ENCODE assay signal across 24 mouse cellular contexts in genomic region chr9:28328434-28328833, GRCm38 (mm10).
DNase-seq lines count a peak whose midpoint lies in the region; ATAC-seq lines count a peak whose summit lies in the region.
"Had no signal": no experiment of that assay in that cellular context is flagged by ENCODE, and none has a peak within 500 bp of the region (broad histone marks: within the 10 kb centered on the region; RNA-seq: fewer than 3 reads in every experiment).

No protein-coding gene starts in this region.

- no peaks in the 10 kb centered on the region for H3K36me3 ChIP-seq in hindbrain, embryonic 14.5 days (replicated peaks; ENCODE audit: control insufficient read depth, insufficient read depth)
- no peaks in the 10 kb centered on the region for H3K36me3 ChIP-seq in hindbrain, embryonic 10.5 days
- no peaks in the 10 kb centered on the region for H3K36me3 ChIP-seq in midbrain, embryonic 13.5 days
- H3K36me3 ChIP-seq in midbrain, embryonic 14.5 days (ENCODE audit: control insufficient read depth, insufficient read depth, low read length) = no peaks in the 10 kb centered on the region
- H3K36me3 ChIP-seq in neural tube, embryonic 13.5 days = no peaks in the 10 kb centered on the region
- H3K36me3 ChIP-seq: embryonic facial prominence, embryonic 10.5 days; embryonic facial prominence, embryonic 13.5 days had no signal

- H3K4me2 ChIP-seq in hindbrain, embryonic 14.5 days (replicated peaks) = no peak overlapping the region
- H3K4me2 ChIP-seq in midbrain, embryonic 13.5 days (replicated peaks) = no peak overlapping the region
- no peak overlapping the region for H3K4me2 ChIP-seq in midbrain, embryonic 14.5 days (ENCODE audit: low read length)
- H3K4me2 ChIP-seq in neural tube, embryonic 13.5 days = no peak overlapping the region
- H3K4me2 ChIP-seq: embryonic facial prominence, embryonic 13.5 days; forebrain, embryonic 13.5 days; heart, embryonic 11.5 days had no signal

- no peak overlapping the region for H3K27ac ChIP-seq in hindbrain, embryonic 14.5 days
- no peak overlapping the region for H3K27ac ChIP-seq in hindbrain, embryonic 10.5 days
- H3K27ac ChIP-seq in midbrain, embryonic 13.5 days = no peak overlapping the region
- H3K27ac ChIP-seq in midbrain, embryonic 14.5 days (replicated peaks; ENCODE audit: low read depth, low read length) = no peak overlapping the region
- H3K27ac ChIP-seq in neural tube, embryonic 13.5 days (replicated peaks) = peak overlapping the region; percentile 52; the same call in 1 of the 2 replicates
- H3K27ac ChIP-seq: embryonic facial prominence, embryonic 10.5 days; embryonic facial prominence, embryonic 13.5 days; forebrain, embryonic 13.5 days; gastrocnemius, adult 2 months had no signal

- H3K4me3 ChIP-seq in hindbrain, embryonic 14.5 days (replicated peaks; ENCODE audit: low read length) = no peak overlapping the region
- no peak overlapping the region for H3K4me3 ChIP-seq in hindbrain, embryonic 10.5 days
- H3K4me3 ChIP-seq in midbrain, embryonic 13.5 days (replicated peaks) = no peak overlapping the region
- H3K4me3 ChIP-seq in midbrain, embryonic 14.5 days (replicated peaks; ENCODE audit: low read depth, low read length) = no peak overlapping the region
- no peak overlapping the region for H3K4me3 ChIP-seq in neural tube, embryonic 13.5 days
- H3K4me3 ChIP-seq: embryonic facial prominence, embryonic 10.5 days; embryonic facial prominence, embryonic 13.5 days; erythroblast, embryonic 14.5 days; forebrain, embryonic 13.5 days; gastrocnemius, adult 2 months had no signal

- no peaks in the 10 kb centered on the region for H3K27me3 ChIP-seq in hindbrain, embryonic 14.5 days (ENCODE audit: control insufficient read depth, insufficient read depth, low read length)
- H3K27me3 ChIP-seq in hindbrain, embryonic 10.5 days (ENCODE audit: insufficient read depth, poor library complexity, severe bottlenecking) = no peaks in the 10 kb centered on the region
- no peaks in the 10 kb centered on the region for H3K27me3 ChIP-seq in midbrain, embryonic 13.5 days
- no peaks in the 10 kb centered on the region for H3K27me3 ChIP-seq in midbrain, embryonic 14.5 days (ENCODE audit: control insufficient read depth, insufficient read depth, low read length)
- H3K27me3 ChIP-seq in neural tube, embryonic 13.5 days = no peaks in the 10 kb centered on the region
- H3K27me3 ChIP-seq: embryonic facial prominence, embryonic 13.5 days; forebrain, embryonic 13.5 days had no signal

- no peak for DNase-seq in hindbrain, embryonic 14.5 days (ENCODE audit: low spot score)
- DNase-seq in hindbrain, embryonic 10.5 days (ENCODE audit: low spot score) = no peak
- no peak for DNase-seq in midbrain, embryonic 14.5 days
- no peak for DNase-seq in neural tube, embryonic 10.5 days (ENCODE audit: extremely low spot score, low spot score)
- DNase-seq in cerebellum, adult 11-12 months = no peak
- DNase-seq: adrenal gland, adult 2 months; adrenal gland, postnatal 14 days; cerebellum, adult 11 months; cerebellum, adult 8-10 months; cerebellum, postnatal 10 days; cerebellum, postnatal 36 days; embryo, embryonic 11 days; gastrocnemius, adult 2 months; gastrocnemius, postnatal 14 days; heart, adult 11 months had no signal

- ATAC-seq in hindbrain, embryonic 14.5 days (ENCODE audit: low FRiP score) = 0 out of 2 replicates have a peak, but pooled peaks have one; percentile 46
- 0 out of 2 replicates have a peak, but pooled peaks have one; percentile 50 for ATAC-seq in midbrain, embryonic 13.5 days
- no peak for ATAC-seq in midbrain, embryonic 14.5 days (ENCODE audit: low FRiP score, low TSS enrichment)
- ATAC-seq in neural tube, embryonic 13.5 days (ENCODE audit: low read depth) = peak; percentile 63; the same call in 1 of the 2 replicates
- ATAC-seq: CD4-positive, CD25-positive, alpha-beta regulatory T cell, adult 4 months; forebrain, embryonic 13.5 days had no signal

- peaks cover 11% of the 10 kb centered on the region; the same call in 1 of the 2 replicates for H3K4me1 ChIP-seq in hindbrain, embryonic 14.5 days (replicated peaks; ENCODE audit: control insufficient read depth, insufficient read depth, low read length)
- 0 out of 2 replicates have a peak, but pooled peaks cover 6% of the 10 kb centered on the region for H3K4me1 ChIP-seq in hindbrain, embryonic 10.5 days (replicated peaks)
- peaks cover 8% of the 10 kb centered on the region for H3K4me1 ChIP-seq in midbrain, embryonic 13.5 days (replicated peaks)
- H3K4me1 ChIP-seq in midbrain, embryonic 14.5 days (ENCODE audit: control insufficient read depth, insufficient read depth, low read length) = peaks cover 4% of the 10 kb centered on the region; the same call in 1 of the 2 replicates
- H3K4me1 ChIP-seq in neural tube, embryonic 13.5 days (replicated peaks) = peaks cover 12% of the 10 kb centered on the region
- H3K4me1 ChIP-seq: embryonic facial prominence, embryonic 10.5 days; embryonic facial prominence, embryonic 13.5 days had no signal

- no peak overlapping the region for H3K9ac ChIP-seq in hindbrain, embryonic 14.5 days
- no peak overlapping the region for H3K9ac ChIP-seq in midbrain, embryonic 13.5 days (replicated peaks)
- H3K9ac ChIP-seq in midbrain, embryonic 14.5 days (replicated peaks; ENCODE audit: low read length) = no peak overlapping the region
- no peak overlapping the region for H3K9ac ChIP-seq in neural tube, embryonic 13.5 days
- H3K9ac ChIP-seq: embryonic facial prominence, embryonic 13.5 days; forebrain, embryonic 13.5 days; forebrain, postnatal 0 days had no signal

- WGBS in hindbrain, embryonic 14.5 days = 84% methylated on average over 2 of the region's 2 CpGs
- WGBS in hindbrain, embryonic 10.5 days = 94% methylated on average over 2 of the region's 2 CpGs
- 92% methylated on average over 2 of the region's 2 CpGs for WGBS in midbrain, embryonic 13.5 days
- 87% methylated on average over 2 of the region's 2 CpGs for WGBS in midbrain, embryonic 14.5 days
- WGBS in neural tube, embryonic 13.5 days = 88% methylated on average over 2 of the region's 2 CpGs

- no peaks in the 10 kb centered on the region for H3K9me3 ChIP-seq in hindbrain, embryonic 14.5 days (ENCODE audit: control insufficient read depth, low read length)
- no peaks in the 10 kb centered on the region for H3K9me3 ChIP-seq in hindbrain, embryonic 10.5 days
- H3K9me3 ChIP-seq in midbrain, embryonic 13.5 days = no peaks in the 10 kb centered on the region
- no peaks in the 10 kb centered on the region for H3K9me3 ChIP-seq in midbrain, embryonic 14.5 days (ENCODE audit: control insufficient read depth, low read length)
- H3K9me3 ChIP-seq in neural tube, embryonic 13.5 days = no peaks in the 10 kb centered on the region
- H3K9me3 ChIP-seq: embryonic facial prominence, embryonic 10.5 days; embryonic facial prominence, embryonic 13.5 days; forebrain, embryonic 13.5 days had no signal
